Mouse (Mus musculus): Measurements from ENCODE around the gene Zfp618. TPM values are rescaled to one million over a fixed set of nuclear protein-coding genes. Genes with fewer than 3 reads are reported as not detected.

Zfp618 gene
- polyA plus RNA-seq, 1 experiment, result not detected

DNA sequence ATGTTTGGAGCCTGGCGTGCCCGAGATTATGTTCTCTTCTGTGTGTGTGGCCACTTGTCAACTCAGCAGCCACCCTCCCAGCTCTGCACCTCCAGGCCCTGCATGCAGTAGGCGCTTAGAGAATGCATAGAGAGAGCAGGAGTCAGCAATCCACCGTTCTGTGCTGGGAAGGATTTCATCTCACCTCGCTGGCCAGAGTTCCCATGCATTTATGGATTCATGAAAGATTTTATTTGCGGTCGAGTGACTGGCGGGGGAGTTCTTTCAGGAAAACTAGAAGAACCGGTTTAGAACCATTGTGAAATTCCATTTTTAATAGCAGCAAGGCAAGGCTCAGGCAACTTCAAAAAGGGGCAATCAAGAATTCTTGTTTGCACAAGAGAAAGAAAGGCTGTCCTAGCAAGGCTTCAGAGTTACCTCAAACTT, 67.2 kb downstream of the Zfp618 start:
- no peak for TF ChIP-seq POLR2A (IDR thresholded peaks at IDR 0.05; ENCODE audit: insufficient read depth, low read depth, low read length)
- no peak for TF ChIP-seq CTCF (IDR thresholded peaks at IDR 0.05; ENCODE audit: insufficient read depth, low read depth, low read length)
- WGBS, result 91% methylated on average over 9 of the region's 9 CpGs
- Histone ChIP-seq H3K4me1 (ENCODE audit: control insufficient read depth, insufficient read depth, low read length) (peaks cover under 1% of the 10 kb centered on the region), H3K27ac (ENCODE audit: insufficient read depth, low read depth, low read length) (no peak overlapping the region), H3K4me3 (ENCODE audit: insufficient read depth, low read depth, low read length) (no peak overlapping the region)

DNA sequence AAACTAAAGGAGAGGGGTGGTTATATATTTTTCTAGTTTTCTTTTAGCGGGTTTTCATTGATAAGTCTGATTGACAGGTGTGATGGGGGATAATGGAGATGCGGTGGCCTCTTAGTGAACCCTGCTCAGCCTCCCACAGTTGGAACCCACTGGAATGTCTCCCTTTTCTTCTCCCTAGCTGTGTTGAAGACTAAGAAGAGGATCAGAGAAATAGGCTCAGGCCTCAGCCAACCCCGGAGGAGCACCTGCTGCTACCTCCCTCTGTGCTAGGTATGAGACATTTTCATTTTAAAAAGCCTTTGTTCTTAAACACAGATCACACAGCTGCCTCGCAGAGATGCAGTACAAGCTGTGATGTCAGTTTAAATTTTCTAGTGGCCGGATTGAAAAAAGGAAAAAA, 68.4 kb downstream of the Zfp618 start:
- Histone ChIP-seq H3K4me3 (ENCODE audit: insufficient read depth, low read depth, low read length) (no peak overlapping the region), H3K4me1 (ENCODE audit: control insufficient read depth, insufficient read depth, low read length) (peaks cover 8% of the 10 kb centered on the region), H3K27ac (ENCODE audit: insufficient read depth, low read depth, low read length) (no peak overlapping the region)
- TF ChIP-seq CTCF (IDR thresholded peaks at IDR 0.05; ENCODE audit: insufficient read depth, low read depth, low read length) (no peak), POLR2A (IDR thresholded peaks at IDR 0.05; ENCODE audit: insufficient read depth, low read depth, low read length) (no peak)
- WGBS, result 75% methylated on average over 5 of the region's 5 CpGs

DNA sequence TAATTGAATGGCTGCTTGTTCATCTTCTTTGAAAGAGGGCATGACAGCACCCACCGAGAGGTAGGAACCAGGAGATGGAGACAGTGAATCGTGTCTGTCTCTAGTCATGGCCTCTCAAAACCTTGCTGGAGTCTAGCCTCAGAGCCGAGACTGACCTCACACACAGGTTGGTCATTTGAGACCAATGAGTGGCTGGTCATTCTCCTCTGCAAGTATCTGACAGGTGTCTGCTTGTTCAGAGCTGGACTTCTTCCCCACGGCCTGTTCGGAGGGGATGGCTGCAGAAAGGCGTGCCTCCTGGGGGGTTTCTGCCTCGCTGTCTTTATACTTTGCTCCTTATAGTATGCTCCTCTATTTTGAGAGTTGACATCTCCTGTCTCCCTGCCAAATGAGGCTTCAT, 70.6 kb downstream of the Zfp618 start:
- Histone ChIP-seq H3K27ac (ENCODE audit: insufficient read depth, low read depth, low read length) (no peak overlapping the region), H3K4me3 (ENCODE audit: insufficient read depth, low read depth, low read length) (no peak overlapping the region), H3K4me1 (ENCODE audit: control insufficient read depth, insufficient read depth, low read length) (peaks cover 8% of the 10 kb centered on the region)
- no peak for TF ChIP-seq CTCF (IDR thresholded peaks at IDR 0.05; ENCODE audit: insufficient read depth, low read depth, low read length)
- no peak for TF ChIP-seq POLR2A (IDR thresholded peaks at IDR 0.05; ENCODE audit: insufficient read depth, low read depth, low read length)
- 98% methylated on average over 7 of the region's 7 CpGs for WGBS

DNA sequence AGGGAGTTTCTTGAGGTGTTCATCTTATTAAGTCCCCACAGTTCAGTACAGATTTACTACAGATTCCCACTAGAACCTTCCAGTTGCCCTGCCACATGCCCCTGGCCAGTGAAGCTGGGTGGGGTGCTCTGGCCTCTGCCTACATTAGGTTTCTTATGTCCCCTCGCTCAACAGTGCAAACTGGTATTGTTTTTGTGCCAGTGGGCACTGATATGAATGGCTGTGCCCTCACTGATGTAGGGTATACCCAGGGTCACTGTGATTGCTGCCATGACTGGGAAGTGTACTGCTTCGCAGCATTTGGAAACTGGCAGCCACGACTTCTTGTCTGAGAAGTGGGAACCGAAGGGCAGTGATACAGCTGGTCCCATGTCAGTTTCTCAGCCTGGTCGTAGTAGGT, 71.4 kb downstream of the Zfp618 start:
- H3K27ac ChIP-seq (ENCODE audit: insufficient read depth, low read depth, low read length), result no peak overlapping the region
- TF ChIP-seq CTCF (IDR thresholded peaks at IDR 0.05; ENCODE audit: insufficient read depth, low read depth, low read length) (no peak), POLR2A (IDR thresholded peaks at IDR 0.05; ENCODE audit: insufficient read depth, low read depth, low read length) (no peak)
- WGBS, result 94% methylated on average over 5 of the region's 5 CpGs
- H3K4me3 ChIP-seq (ENCODE audit: insufficient read depth, low read depth, low read length), result no peak overlapping the region
- H3K4me1 ChIP-seq (ENCODE audit: control insufficient read depth, insufficient read depth, low read length), result peaks cover 8% of the 10 kb centered on the region

DNA sequence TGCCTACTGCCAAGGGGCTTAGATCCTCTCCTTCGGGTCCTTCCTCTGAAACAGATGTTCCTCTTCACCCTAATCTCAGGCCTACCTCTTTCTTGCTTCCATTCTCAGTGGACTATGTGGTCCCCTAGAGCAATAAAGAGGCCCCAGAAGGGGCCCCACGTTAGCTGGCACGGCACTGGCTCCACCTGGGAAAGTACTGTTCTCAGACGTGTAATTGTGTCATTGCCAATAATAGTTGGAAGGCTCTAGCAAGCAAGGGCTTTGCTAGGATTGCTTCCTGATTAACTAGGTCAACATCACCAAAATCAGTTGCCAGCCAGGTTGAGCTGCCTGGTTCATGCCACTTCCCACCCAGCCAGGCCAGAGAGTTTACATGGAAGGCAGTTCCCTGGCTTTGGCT, 72.2 kb downstream of the Zfp618 start:
- 72% methylated on average over 4 of the region's 4 CpGs for WGBS
- H3K4me1 ChIP-seq (ENCODE audit: control insufficient read depth, insufficient read depth, low read length), result peaks cover 8% of the 10 kb centered on the region
- TF ChIP-seq POLR2A (IDR thresholded peaks at IDR 0.05; ENCODE audit: insufficient read depth, low read depth, low read length), result no peak
- TF ChIP-seq CTCF (IDR thresholded peaks at IDR 0.05; ENCODE audit: insufficient read depth, low read depth, low read length), result no peak
- no peak overlapping the region for H3K4me3 ChIP-seq (ENCODE audit: insufficient read depth, low read depth, low read length)
- no peak overlapping the region for H3K27ac ChIP-seq (ENCODE audit: insufficient read depth, low read depth, low read length)

DNA sequence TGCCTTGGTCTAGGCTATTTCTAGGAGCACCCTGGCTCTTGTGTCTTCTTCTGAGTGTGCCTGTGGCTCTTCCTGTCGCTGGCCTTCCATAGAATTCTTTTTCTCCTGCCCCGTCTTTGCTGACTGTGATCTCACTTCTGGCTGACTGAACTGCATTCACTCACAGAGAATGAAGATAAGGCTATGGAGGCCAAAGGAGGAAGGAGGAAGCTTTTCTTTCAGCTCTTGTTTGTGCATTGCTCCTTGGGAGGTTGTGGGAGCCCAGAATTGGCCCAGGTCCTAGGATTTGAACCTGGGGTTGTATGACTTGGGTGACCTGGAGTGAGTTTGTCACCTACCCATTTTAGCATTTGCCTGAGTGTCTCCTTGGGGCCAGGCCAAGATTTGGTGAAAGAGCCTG, 72.9 kb downstream of the Zfp618 start:
- H3K4me1 ChIP-seq (ENCODE audit: control insufficient read depth, insufficient read depth, low read length), result peaks cover 8% of the 10 kb centered on the region
- H3K4me3 ChIP-seq (ENCODE audit: insufficient read depth, low read depth, low read length), result no peak overlapping the region
- no peak overlapping the region for H3K27ac ChIP-seq (ENCODE audit: insufficient read depth, low read depth, low read length)
- WGBS, result 33% methylated on average over 2 of the region's 2 CpGs
- no peak for TF ChIP-seq CTCF (IDR thresholded peaks at IDR 0.05; ENCODE audit: insufficient read depth, low read depth, low read length)
- no peak for TF ChIP-seq POLR2A (IDR thresholded peaks at IDR 0.05; ENCODE audit: insufficient read depth, low read depth, low read length)

DNA sequence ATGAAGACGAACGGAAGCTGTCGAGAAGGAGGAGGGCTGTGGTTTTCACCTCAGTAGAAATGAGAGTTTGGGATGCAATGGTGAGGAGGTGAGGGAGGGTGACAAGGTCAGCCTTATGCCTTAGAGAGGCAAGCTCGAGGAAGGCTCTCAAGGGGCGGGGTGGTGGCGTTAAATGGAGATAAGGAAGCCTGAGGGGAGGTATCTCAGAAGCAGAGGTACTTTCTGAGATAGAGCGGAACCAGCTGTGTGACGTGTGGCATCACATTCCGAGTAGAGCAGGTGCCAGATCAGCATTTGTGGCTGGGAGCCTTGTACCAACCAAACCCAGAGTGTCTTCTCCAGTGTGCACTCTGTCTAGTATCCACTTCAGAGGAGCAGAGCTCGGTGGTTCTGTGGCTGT, 73.6 kb downstream of the Zfp618 start:
- no peak overlapping the region for H3K4me3 ChIP-seq (ENCODE audit: insufficient read depth, low read depth, low read length)
- TF ChIP-seq CTCF (IDR thresholded peaks at IDR 0.05; ENCODE audit: insufficient read depth, low read depth, low read length) (no peak), POLR2A (IDR thresholded peaks at IDR 0.05; ENCODE audit: insufficient read depth, low read depth, low read length) (no peak)
- peaks cover 8% of the 10 kb centered on the region for H3K4me1 ChIP-seq (ENCODE audit: control insufficient read depth, insufficient read depth, low read length)
- no peak overlapping the region for H3K27ac ChIP-seq (ENCODE audit: insufficient read depth, low read depth, low read length)
- WGBS, result 91% methylated on average over 10 of the region's 10 CpGs

DNA sequence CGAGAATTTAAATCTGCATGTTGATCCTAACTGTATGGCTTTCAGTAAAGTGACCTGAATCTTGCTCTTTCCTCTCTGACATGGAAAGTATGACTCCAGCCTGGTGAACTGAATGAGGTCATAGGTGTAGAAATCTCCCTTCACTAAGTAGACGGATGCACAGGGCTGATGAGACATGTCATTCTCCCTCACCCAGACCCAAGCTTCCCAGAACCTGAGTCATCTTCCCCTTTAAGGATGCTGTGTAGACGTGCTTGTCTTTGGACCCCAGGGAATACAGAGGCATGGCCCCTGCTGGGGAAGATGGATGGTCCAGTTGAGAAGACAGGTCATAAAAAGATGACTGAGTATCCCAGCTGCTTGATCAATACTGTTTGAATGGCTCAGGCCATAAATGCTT, 83.2 kb downstream of the Zfp618 start:
- Histone ChIP-seq H3K4me1 (ENCODE audit: control insufficient read depth, insufficient read depth, low read length) (peaks cover 2% of the 10 kb centered on the region; the same call in 1 of the 2 replicates), H3K4me3 (ENCODE audit: insufficient read depth, low read depth, low read length) (no peak overlapping the region), H3K27ac (ENCODE audit: insufficient read depth, low read depth, low read length) (no peak overlapping the region)
- TF ChIP-seq CTCF (IDR thresholded peaks at IDR 0.05; ENCODE audit: insufficient read depth, low read depth, low read length) (no peak), POLR2A (IDR thresholded peaks at IDR 0.05; ENCODE audit: insufficient read depth, low read depth, low read length) (no peak)
- WGBS, result 94% methylated on average over 3 of the region's 3 CpGs

DNA sequence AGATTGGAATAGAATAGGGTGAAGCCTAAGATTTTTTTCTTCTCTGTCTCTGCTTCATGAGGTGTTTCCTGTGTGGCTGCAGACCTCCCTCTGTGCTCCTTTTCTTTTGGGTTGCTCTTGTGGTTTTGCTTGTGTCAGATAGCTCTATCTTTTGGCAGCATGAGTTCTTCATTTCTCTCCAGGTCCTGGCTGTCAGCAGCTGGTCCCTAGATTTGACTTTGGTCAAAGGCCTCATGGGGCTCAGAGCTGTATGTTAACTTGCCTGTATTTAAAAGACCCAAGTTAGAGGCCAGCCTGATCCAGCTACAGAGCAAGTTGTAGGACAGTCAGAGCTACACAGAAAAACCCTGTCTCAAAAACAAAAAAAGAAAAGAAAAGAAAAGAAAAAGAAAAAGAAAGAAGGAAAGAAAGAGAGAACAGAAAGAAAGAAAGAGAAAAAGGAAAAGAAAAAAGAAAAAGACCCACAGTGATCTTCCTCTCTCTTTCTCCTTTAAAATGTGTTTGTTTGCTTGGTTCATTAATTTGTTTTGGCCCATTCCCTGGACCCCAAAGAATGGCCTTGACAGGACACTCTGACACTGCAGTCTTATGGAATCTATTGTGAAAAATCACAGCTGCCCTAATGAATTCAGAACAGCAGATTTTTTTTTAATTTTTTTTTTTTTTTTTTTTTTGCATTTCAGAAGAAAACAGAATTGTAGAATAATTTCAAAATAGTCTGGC, 84.4 kb downstream of the Zfp618 start:
- H3K4me1 ChIP-seq (ENCODE audit: control insufficient read depth, insufficient read depth, low read length), result peaks cover 2% of the 10 kb centered on the region; the same call in 1 of the 2 replicates
- TF ChIP-seq CTCF (IDR thresholded peaks at IDR 0.05; ENCODE audit: insufficient read depth, low read depth, low read length) (no peak), POLR2A (IDR thresholded peaks at IDR 0.05; ENCODE audit: insufficient read depth, low read depth, low read length) (no peak)
- H3K4me3 ChIP-seq (ENCODE audit: insufficient read depth, low read depth, low read length), result no peak overlapping the region
- H3K27ac ChIP-seq (ENCODE audit: insufficient read depth, low read depth, low read length), result no peak overlapping the region
